Mouse (Mus musculus) ovary, postnatal 10 days (tissue): ENCODE measurements around the gene Aimp2.

Experiments used
- DNase-seq: peaks from one replicate; pipeline ENCODE4 v3.0.0; 2022; ENCODE audit warnings: low spot score

The Aimp2 gene

GRCm38 (mm10) chr5:143902111-143902510, 7.5 kb downstream of the Aimp2 start:
- DNase-seq = no peak

GRCm38 (mm10) chr5:143897635-143898330, 11.9 kb downstream of the Aimp2 start, which contains the start of gene Ankrd61:
Gene Ankrd61, minus strand, starts transcription at chr5:143897685.
- DNase-seq = no peak

GRCm38 (mm10) chr5:143893396-143893795, 16.3 kb downstream of the Aimp2 start:
- no peak for DNase-seq

GRCm38 (mm10) chr5:143892255-143892886, 17.3 kb downstream of the Aimp2 start:
- no peak for DNase-seq

GRCm38 (mm10) chr5:143890741-143891140, 18.9 kb downstream of the Aimp2 start:
- DNase-seq = no peak

- DNase-seq = no peak
Measured at GRCm38 (mm10) chr5:143885274-143885673, 24.4 kb downstream of the Aimp2 start.

- no peak for DNase-seq
Measured at GRCm38 (mm10) chr5:143874571-143874970, 35.1 kb downstream of the Aimp2 start.

GRCm38 (mm10) chr5:143871547-143872169, 38.0 kb downstream of the Aimp2 start:
- no peak for DNase-seq
